Mouse (Mus musculus) left cerebral cortex, adult 11 months (tissue): ENCODE measurements at regions not wholly inside any gene's neighbourhood (a gene's known extent, or its start where the extent isn't known, plus 50 kb on each side); places are given as distances from the start of the nearest gene placed in this dataset.
A peak's percentile ranks its signal among the peaks of the same experiment; 100 is the strongest.

Experiments used
- DNase-seq: peaks from one replicate; pipeline ENCODE4 v3.0.0; 2022; ENCODE audit warnings: low spot score

GRCm38 (mm10) chrX:58244544-58244943, 222.0 kb downstream of the Zic3 start:
- DNase-seq: no peak

DNA sequence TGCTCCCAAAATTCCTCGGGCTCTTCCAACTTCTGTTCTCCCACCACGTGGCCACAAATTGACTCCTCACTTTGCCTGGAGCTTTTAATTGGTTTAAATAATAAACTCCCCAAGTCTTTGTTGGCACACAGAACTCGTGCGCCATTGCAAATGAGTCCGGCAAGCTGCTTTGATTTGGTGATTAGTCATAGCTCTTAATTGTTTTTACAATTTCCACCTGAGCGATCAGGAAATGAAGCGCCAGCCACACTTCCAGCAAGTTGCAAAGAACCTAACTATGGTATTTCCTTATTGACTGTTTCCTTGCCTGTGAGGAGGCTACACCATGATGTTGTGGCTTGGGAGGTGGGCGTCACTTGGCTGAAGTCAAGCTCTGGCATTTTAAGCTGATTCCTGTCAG, 233.5 kb downstream of the Zic3 start:
- DNase-seq: no peak

DNA sequence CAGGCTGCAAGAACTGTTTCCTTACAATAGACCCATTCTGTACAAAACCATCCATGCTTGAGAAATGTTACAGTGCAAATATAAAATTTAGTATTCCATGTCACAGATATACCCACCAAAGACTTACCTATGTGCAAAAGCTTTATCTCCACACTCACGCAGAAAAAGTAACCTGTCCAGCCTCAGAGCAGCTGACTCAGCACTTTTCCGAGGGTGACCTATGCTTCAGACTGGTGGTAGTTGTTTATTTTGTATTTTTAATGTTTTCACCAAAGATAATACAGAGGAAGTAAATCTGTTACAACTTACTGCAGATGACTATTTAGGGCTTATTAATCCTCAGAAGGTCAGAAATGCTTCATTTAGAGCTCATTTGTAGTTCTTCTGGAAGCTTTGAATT, 260.4 kb downstream of the Zic3 start:
- DNase-seq: no peak

- no peak for DNase-seq
Observed at GRCm38 (mm10) chrX:58322832-58323231, 300.3 kb downstream of the Zic3 start.

DNA sequence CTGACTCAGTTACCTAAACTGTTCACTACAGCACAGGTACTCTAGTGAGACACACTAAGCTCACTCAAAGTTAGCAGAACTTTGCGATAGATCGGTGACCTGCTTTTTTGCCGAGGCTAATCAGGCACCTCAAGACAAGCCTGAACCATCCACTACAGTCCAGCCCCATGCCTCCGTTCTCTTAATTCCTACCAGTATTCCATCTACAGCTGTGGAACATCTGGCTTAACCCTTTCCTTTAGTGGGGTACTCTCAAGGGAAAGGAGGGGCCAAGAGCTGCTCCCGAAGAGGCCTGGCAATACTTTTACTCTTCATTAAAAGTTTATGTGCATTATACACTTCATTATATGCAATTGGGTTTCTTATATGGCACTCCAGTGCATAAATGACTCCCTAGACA, 329.1 kb downstream of the Zic3 start:
- no peak for DNase-seq

DNA sequence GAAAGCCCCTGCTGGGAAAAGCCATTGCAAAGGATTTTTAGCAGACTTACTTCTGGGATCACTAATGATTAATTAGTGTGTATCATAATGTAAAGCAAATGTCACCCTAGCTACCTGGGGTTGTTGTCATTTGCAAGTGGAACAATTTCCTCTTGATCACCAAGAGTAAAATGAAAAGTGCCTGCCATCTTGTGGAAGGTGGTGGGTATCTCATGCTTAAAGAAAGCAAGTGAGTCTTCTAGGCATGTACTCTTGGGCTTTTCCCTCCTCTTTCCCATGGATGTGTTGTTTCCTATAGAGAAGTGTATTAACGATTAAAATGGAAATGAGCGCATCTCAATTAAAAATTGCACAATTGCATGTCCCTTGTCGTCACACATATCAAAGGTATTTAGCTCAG, 355.4 kb downstream of the Zic3 start:
- peak; percentile 4 for DNase-seq
